Mouse (Mus musculus) myocyte (in vitro differentiated cells): ENCODE measurements around the gene Ufd1.

Experiments
- E2F4 ChIP-seq: IDR thresholded peaks from one replicate; pipeline ENCODE4 v1.6.1; 2011; ENCODE audit warnings: mild to moderate bottlenecking, control low read depth, moderate library complexity; ENCODE audit not compliant: insufficient read depth
- MAX ChIP-seq: IDR thresholded peaks from one replicate; pipeline ENCODE4 v1.6.1; 2011; ENCODE audit warnings: low read depth, mild to moderate bottlenecking, control low read depth
- MYOG ChIP-seq, 3 experiments: IDR thresholded peaks; one replicate each; pipeline ENCODE4 v1.6.1; 2011; ENCODE audit warnings: control low read depth in 2 of 3, low read depth in 2 of 3, mild to moderate bottlenecking in 2 of 3; ENCODE audit not compliant: insufficient read length in 2 of 3, control insufficient read depth in 1 of 3, insufficient read depth in 1 of 3
- POLR2A ChIP-seq: IDR thresholded peaks from one replicate; pipeline ENCODE4 v1.6.1; 2011; ENCODE audit warnings: low read depth, mild to moderate bottlenecking, control low read depth, moderate library complexity; ENCODE audit not compliant: insufficient read length
- POLR2AphosphoS2 ChIP-seq: IDR thresholded peaks from one replicate; pipeline ENCODE4 v1.6.1; 2011; ENCODE audit warnings: low read depth, control low read depth; ENCODE audit not compliant: insufficient read length
- SRF ChIP-seq: IDR thresholded peaks from one replicate; pipeline ENCODE4 v1.6.1; 2011; ENCODE audit warnings: low read depth; ENCODE audit not compliant: control insufficient read depth, insufficient read length
- TCF3 ChIP-seq: IDR thresholded peaks from one replicate; pipeline ENCODE4 v1.6.1; 2011; ENCODE audit warnings: low read depth, control low read depth; ENCODE audit not compliant: insufficient read length
- USF1 ChIP-seq: IDR thresholded peaks from one replicate; pipeline ENCODE4 v1.6.1; 2011; ENCODE audit warnings: low read depth, mild to moderate bottlenecking, control low read depth, moderate library complexity

GRCm38 (mm10) chr16:18798841-18799240, 12.7 kb upstream of the Ufd1 start:
- no peak for TF ChIP-seq POLR2AphosphoS2
- TF ChIP-seq MYOG (IDR thresholded peaks at IDR 0.05; ENCODE audit: control insufficient read depth in 1 of 3, insufficient read depth in 1 of 3, insufficient read length in 2 of 3, low read depth in 2 of 3): no peak
- no peak for TF ChIP-seq POLR2A
- no peak for TF ChIP-seq SRF
- no peak for TF ChIP-seq TCF3
- no peak for TF ChIP-seq MAX
- no peak for TF ChIP-seq E2F4
- TF ChIP-seq USF1: no peak
